Mouse (Mus musculus) embryo, embryonic 11 days (tissue): Measurements from ENCODE around the gene Eif4ebp2.
"Not testable (repeated sequence)": the region's sequence is repeated elsewhere in the genome, so short reads cannot be mapped to it uniquely, and the experiment has no call there.

Source experiments
- DNase-seq: peaks from one replicate; pipeline ENCODE4 v3.0.0-alpha.2; 2015

Eif4ebp2 gene

DNA sequence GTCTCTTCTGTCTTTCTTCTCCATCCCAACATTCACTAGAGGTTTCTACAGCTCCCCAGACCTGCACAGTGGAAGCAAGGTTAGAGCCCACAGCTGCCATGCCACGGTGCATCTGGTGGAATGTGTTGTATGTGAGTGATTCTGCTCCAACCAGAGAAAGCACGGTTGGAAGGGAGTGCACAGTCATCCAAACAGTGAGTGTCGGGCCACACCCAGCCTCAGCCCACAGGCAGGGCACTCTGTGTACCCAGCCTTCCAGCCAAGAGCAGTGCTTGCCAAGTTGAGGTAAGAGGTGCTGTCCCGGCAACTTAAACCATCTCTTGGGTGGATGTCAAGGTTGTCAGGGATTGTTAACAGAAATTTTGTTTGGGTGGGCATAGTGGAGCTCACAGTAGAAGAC is 12.5 kb upstream of the Eif4ebp2 start:
- no peak for DNase-seq

DNA sequence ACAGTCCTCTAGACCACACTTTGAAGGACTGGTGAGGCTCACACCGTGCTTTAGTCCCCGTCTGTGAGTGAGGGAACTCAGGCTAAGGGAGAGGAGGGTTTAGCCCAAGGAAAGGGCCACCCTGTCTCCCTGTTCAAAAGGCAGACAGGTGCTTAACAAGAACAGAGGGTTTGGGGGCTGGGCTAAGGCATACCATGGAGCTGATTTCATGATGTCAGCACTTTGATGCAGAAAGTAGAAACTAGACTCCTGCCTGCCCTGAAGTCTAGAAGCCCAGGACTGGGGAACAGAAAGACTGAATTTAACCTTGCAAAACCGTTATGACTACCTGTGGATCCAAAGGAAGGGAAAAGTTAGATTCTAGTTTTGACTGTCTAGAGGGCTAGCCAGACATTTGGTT is 4.7 kb upstream of the Eif4ebp2 start:
- no peak for DNase-seq

DNA sequence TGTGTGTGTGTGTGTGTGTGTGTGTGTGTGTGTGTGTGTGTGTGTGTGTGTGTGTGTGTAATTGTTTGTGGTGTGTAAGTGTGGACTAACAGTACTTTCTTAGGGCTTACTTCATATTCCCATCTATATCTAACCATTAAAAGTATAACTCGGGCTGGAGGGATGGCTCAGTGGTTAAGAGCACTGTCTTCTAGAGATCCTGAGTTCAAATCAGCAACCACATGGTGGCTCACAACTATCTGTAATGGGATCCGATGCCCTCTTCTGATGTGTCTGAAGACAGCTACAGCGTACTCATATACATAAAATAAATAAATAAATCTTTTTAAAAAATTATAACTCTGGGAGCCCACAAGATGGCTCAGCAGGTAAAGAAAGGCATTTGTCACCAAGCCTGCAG is 710 bp upstream of the Eif4ebp2 start:
- not testable (repeated sequence) for DNase-seq

DNA sequence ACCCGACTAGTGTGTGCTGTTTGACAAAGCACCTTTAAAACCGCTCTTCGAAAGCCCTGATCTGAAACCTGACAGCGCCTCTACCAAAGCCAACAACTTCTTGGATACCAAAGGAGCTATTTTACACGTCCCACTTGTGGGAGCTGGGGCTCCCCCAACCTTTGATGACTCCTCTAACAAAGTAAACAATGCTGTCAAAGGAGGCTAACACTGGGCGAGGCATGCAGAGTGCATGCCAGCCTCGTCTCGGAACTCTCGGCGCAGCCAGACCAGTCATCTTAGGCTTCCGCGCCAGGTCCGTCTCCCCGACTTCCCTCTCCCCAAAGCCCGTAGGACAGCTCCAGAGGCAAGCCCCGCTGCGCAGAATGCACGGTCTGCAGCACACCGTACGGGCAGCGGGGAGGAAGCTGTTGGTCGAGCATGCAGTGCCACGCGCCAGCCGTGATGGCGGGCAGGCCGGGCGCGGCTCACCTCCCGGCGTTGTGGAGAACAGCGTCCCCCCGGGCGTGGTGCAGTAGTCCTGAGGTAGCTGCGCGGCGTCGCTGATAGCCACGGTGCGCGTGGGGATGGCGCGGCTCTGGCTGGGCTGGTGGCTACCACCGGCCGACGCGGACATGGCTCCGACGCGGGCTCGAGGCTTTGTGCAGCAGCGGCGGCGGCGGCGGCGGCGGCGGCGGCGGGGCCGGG is 387 bp downstream of the Eif4ebp2 start:
- no peak for DNase-seq

DNA sequence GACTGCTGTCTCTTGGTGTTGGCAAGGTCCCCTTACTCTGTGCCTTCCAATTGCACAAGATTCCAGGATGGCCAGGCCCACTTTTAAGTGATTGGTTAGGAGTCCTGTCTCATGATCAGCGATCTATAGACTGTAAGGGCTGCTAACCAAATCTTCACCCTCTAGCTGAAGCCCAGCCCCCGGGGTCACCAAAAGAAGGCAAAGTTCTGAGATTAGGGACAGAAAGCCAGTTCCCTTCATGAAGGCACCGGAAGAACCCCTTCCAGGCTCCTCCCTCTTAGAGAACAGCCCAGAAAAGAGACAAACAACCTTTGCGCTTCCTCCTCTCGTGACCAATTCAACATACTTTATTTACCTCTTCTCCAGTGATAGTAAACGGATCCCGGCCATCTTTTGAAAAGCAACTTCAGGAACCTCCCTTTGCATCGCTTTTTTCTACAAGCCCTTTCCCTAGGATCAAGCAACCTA is 964 bp downstream of the Eif4ebp2 start:
- peak; percentile 30 for DNase-seq

DNA sequence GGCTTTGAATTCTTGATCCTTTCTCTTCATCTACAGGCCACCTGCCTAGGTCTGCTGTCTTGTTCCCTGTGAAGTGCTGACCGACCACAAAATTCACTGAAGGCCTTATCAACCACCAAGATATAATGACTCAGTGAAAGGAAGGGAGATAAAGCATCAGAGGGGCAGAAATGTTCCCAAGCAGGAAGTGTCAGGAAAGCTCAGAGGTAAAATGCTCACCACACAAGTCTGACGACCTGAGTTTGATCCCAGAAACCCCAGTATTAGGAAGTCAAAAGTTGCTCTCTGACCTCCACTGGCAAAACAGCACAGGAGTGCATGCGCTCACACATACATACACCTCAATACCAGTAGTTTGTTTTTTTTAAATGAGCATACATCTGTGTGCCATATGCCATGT is 3.6 kb downstream of the Eif4ebp2 start:
- DNase-seq = no peak

DNA sequence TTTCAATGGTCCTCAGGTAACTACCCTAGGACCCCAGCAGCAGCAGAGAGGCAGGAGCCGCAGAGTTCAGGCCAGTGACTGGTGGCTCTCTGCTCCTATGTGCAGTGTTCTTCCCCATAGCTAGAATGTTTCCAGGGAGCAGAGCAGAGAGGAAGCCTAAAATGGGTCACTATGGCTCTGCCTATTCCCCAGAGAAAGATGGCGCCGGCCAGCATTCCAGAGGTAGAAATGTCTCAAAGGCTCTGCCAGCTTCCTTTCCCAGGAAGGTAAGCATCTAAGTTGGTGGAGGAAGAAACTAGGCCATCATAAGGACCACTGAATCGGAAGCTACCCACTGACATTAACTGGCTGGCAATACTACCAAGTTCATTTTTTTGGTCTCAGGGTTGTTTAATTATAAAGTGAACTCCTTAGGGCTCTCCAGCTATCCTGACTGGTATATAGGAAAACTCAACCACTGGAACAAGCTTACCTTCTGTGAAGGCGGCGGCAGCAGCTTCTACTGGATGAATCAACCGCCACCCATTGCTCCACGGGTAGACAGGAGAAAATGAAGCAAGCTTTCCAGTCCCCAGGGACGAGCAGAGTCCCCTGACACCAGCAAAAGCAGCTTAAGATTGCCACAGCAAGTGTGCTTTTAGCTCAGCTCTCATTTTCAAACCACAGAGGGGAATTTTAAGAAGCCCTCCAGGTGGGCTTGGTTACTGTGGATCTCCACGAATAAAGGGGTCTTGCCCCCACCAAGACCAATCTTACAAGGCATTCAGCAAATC is 4.7 kb downstream of the Eif4ebp2 start:
- no peak for DNase-seq

DNA sequence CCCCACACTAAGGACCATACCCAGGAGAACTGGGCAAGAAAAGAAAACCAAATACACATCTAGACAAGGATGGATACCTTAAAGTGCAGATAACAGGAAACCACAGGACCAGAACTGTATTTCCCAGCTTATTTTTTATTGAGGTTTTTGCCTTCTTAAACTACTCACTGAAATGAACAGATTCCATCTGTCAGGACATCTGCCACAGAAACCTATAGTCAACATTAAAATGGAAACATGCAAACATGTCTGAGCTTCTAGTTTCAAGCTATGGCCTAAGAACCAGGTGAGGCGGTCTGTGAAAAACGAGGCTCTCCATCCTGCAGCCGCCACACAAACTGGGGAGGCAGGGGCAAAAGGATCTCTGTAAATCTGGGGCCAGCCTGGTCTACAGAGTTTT is 7.4 kb downstream of the Eif4ebp2 start:
- DNase-seq = no peak

DNA sequence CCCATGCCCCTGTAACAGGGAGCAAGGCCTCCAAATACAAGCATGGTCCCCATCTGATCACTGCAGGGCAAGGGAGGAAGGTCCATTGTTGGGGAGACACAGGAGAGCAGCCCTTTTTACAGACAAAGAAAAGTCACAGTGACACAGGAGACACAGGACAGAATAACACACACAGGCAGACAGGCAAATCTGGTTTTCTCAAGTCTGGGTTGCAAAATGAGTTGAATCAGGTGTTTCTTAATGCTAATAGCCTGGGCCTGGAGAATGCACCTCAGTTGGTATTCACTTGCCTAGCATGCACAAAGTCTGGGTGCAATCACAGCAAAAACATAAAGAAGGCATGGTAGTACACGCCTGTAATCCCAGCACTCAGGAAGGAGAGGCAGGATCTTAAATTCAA is 8.6 kb downstream of the Eif4ebp2 start:
- DNase-seq = no peak

DNA sequence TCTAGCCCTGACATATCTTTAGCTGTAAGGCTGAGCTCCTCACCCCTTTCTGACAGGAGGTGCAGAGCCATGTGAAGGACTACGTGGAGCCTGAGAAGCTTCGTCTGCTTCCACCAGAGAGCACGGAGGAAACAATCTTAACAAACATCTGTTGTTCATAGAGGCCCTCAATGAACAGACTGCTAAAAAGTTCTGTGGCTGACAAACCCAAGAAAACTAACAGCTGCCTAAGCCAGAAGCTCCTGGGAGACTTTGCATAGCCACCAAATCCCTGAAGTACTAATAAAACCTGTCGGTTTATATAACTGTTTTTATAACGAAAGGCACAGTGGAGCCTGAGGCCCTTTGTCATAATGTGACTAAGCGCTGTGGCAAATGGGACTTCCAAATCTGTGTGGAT is 9.0 kb downstream of the Eif4ebp2 start:
- DNase-seq = no peak

DNA sequence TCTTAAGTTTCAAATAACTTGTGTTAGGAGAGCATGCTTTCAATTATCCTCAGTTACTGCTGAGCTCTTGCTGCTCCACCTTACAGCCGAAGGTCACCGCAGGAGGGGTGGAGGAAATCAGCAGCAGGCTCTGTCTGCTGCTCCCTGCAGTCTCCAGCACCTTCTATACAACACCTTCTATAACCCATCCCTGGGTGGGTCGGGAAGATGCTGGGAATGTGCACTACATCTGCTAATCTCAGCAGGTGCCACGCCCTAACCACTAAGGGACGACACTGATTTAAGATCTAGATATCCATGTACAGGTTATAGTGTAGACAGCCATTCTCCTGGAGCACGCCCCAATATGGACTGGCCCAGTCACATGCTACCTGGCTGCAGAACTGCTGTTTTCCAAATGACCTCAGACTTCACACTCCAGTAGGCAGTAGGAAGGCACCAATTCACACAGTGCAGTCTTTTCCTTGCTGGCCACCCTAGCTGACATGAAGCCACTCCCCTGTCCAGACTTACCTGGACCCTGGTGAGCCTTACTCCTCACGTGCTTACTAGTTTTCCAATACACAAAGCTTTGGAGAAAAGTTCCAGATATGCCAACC is 12.2 kb downstream of the Eif4ebp2 start:
- no peak for DNase-seq

DNA sequence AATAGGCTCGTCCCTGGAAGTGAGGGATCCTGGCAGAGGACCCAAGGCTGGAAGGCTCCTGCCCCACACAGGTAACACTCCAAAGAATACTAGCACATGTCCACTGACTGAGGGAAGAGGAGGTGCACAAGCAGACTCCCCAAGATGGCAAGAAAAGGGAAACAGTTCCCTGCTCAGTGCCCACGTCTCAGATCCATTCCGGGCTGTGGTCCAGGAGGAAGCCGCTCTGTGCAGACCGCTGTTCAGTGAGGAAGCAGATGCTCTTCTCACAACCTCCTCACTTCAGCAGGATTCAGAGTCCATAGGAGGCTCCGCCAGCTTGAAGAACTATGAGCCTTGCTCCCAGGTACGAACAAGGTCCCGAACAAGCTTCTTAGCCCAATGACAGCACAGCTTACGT is 21.1 kb downstream of the Eif4ebp2 start:
- DNase-seq = no peak

DNA sequence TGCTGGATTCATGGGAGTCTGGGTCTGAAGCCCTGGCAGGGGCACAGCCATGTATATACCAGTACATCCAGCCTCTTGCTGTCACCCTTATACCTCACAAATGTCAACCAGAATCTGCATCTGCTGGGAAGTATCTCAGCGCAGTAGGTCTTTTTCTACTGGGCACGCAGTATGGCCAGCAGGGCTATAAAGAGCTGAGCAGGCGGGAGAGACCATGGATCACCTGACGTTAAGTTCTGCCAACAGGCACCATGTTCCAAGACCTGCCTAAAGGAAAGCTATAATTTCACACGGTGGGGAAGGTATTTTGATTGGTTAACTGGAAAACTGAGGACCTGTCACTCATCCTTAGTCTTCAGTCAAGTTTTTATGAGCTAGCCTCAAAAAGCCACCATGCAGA is 23.4 kb downstream of the Eif4ebp2 start:
- no peak for DNase-seq

DNA sequence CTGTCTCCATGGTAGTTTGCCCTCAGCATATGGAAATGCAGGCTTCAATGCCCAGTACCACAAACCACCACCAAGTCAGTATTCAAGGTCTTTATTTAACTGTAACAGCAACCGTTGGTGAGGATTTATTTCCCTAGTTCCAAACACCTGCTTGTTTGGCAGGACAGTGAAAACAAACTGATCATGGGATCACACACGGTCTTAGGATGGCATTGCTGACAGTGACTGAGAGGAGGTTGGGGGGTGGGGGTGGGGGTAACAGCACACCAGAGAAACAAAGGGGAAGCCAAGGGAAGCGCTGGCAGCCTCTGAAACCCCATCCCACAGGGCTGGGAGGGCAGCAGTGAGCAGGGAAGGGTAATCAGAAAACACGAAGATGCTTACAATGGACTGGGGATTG is 24.0 kb downstream of the Eif4ebp2 start:
- DNase-seq = no peak

DNA sequence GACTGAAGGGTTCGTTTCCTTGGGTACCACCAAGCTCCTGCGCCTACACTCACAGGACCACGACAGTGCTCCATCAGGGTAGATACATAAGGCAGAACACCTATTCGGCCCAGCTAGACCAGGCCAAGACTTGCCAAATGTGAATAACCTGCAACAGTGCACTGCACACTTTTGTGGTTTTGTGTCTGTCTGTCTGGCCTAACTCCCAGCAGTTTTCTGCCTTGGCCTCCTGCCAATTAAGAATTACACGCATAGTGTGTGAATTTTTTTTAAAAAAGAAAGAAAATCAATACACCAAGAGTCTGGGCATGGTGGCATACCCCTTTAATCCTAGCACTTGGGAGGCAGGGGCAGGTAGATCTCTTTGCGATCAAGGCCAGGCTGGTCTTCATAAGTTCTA is 24.5 kb downstream of the Eif4ebp2 start:
- DNase-seq = no peak

DNA sequence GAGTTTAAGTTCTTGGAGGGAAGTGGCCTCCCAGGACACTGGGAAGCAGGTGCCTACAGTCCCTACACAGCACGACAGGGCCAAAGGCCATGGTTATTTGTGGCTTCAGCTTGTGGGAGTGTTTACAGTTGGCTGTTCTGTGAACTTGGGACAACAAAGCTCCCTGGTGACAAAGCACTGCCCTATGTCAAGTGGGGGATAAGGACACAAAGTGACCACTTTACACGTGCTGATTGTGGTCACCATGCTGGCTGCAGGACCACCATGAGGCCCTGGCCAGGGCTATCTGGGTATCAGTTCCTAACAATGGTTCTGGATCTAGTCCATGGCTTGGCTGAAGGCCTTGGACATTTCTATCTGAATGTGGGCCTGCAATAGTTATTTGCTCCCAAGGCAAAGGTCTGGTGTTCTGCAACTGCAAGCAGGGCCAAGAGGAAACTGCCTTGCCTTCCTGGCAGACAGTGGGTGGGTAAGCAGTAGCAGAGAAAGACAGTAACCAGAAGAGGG is 26.2 kb downstream of the Eif4ebp2 start:
- DNase-seq = no peak

DNA sequence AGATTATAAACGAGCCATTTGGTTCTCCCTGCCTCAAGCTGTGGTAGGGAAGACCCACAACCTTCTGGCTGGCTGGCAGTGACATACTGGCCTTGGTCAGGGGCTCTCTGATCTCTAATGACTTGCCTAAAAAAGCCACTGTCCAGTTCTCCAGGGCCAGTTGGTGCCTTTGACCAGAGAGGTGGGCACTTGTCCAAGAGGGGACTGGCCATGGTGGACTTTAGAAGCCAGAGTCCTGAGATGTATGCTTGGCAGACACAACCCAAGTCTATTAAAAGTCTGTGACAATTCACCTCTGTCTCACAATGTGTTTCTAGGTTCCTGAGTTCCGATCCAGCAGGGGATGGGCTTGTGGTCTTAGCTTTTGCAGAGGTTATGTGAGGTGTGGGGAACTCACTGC is 27.4 kb downstream of the Eif4ebp2 start:
- DNase-seq = no peak

DNA sequence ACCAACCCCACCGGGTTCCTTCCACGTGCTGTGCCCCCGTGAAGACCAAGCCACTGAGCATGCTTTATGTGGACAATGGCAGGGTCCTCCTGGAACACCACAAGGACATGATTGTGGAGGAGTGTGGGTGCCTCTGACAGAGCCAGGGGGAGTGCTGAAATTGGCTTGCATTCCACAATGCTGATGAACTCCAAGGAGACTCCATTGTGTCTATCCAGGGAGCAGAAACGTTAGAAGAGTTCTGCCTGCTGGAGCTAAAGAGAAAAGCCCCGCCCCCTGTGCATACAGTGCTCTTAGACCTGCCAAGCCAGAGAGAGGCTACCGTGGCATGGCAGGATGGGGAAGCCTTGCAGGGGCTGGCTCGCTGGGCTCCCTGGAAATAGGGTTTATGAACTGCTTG is 28.0 kb downstream of the Eif4ebp2 start:
- peak; percentile 51 for DNase-seq

DNA sequence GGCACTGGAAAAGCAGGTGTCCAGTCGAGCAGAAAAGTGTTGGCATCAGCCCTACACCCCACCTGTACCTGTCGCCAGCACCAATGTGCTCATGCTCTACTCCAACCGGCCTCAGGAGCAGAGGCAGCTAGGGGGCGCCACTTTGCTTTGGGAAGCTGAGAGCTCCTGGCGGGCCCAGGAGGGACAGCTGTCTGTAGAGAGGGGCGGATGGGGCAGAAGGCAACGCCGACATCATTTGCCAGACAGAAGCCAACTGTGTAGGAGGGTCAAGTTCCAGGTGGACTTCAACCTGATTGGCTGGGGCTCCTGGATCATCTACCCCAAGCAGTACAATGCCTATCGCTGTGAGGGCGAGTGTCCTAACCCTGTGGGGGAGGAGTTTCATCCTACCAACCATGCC is 29.2 kb downstream of the Eif4ebp2 start:
- peak; percentile 33 for DNase-seq

DNA sequence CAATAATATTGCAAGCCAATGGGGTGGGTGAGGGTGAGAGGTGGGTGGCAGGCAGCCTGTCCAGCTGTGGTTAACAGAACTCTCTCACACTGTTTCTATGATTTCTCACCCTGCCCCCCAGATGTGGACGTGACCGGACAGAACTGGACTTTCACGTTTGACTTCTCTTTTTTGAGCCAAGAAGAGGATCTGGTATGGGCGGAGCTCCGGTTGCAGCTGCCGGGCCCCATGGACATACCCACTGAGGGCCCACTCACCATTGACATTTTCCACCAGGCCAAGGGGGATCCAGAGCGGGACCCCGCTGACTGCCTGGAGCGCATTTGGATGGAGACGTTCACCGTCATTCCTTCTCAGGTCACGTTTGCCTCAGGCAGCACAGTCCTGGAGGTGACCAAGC is 29.6 kb downstream of the Eif4ebp2 start:
- no peak for DNase-seq

DNA sequence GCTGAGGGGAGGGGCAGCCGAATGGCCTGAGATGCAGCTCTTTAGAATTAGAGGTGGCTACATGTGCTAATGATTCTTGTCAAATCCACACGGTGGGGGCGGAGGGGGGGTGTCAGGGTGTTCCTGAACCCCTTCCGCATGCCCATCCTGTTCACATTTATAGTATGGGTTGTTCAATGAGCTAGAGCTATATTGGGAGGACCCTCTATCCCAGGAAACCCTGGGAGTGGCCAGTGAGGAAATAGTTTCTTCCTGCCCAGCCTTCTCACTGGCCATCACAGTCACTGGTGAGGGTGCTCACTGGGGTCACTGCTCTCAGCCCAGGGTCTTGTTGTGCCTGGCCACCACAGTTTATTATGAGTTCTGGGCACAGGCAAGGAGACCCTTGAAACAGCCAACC is 32.5 kb downstream of the Eif4ebp2 start:
- no peak for DNase-seq

DNA sequence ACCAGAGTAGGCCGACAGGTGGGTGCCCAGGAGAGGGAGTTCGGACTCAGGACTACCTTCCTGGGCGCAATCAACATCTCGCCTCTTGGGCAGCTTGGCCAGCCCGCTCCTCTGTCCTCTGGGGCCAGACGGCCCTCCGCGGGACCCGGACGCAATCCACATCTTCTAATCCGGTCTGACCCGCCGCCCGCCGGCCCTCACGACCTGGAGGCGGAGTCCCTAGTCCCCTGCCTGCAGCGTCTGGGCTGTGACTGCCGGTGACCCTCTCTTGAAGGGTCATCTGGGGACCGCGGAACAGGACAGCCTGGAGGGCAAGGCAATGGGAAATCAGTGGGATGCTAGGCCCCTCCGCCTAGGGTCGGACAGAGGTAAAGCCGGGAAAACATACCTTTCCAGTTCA is 33.3 kb downstream of the Eif4ebp2 start:
- peak; percentile 41 for DNase-seq

DNA sequence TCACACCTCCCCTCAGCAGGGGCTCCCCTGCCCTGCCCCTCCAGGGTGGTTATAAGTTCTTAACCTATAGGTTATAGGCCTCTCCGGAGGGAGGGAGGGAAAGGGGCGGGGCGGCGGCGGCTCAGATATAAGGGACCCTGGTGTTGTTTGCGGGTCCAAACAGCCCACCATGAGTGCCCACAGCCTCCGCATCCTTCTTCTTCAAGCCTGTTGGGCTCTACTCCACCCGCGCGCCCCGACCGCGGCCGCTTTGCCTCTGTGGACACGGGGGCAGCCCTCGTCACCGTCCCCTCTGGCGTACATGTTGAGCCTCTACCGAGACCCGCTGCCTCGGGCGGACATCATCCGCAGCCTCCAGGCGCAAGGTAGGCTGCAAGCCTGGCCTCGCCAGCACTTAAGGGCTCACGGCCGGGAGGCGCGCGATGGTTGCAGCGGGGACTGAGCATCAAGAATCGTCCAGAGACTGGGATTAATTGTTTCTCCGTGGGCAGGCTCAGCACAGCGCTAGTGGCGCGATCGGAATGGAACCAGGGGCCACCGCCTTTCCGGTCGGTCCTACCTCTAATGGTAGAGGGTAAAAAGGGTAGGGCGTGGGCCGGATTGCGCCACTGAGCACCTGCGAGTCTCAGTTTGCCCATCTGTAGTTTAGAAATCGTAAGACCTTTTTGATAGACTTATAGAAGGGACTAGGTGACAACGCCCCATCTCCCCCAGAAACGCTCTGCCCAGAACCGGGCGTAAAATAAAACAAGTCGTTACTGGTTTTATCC is 34.1 kb downstream of the Eif4ebp2 start:
- peak; percentile 65 for DNase-seq
